Mouse (Mus musculus) adrenal gland, postnatal 36 days (tissue): ENCODE measurements at regions not wholly inside any gene's neighbourhood (a gene's known extent, or its start where the extent isn't known, plus 50 kb on each side); places are given as distances from the start of the nearest gene placed in this dataset.

Experiments
- DNase-seq, 2 experiments: peaks; one replicate each; pipeline ENCODE4 v3.0.0; 2021; ENCODE audit warnings: mixed read lengths in 1 of 2

DNA sequence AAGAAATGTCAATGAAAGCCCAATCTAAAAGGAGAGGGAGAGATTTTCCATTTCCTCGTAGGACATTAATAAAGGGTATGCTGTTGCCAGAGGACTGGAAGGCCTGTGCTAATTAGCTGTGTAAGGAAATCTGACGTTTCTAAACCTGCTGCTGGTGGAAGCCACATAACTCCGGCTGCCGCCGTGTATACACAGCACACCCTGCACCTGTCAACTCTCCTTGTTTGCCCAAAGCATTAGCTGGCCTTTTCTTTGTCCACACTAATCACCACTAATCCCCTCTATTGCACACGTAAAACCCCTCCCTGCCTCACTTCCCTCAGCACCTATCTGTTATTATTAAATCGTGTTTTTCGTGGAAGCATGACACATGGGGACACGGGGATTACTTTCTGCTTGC, 108.7 kb downstream of the Gm10260 start:
- DNase-seq, result no peak

DNA sequence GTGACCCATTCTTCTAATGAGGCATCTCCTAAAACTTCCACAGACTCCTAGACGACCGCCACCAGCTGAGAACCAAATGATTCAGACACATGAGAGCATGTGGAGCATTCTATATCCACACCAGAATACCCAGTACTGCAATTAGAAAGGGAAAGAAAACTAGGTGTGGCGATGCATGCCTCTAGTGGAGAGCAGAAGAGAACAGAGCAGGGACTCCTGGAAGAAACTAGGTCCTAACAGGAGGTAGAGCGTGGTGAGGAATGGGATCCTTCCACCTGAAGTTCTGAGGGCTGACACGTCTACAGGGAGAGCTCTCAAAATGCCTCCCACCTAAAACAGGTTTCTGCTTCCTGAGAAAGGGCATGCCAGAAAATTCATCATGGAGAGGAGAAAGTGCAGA, 109.3 kb downstream of the Gm10260 start:
- DNase-seq, result no peak

GRCm38 (mm10) chr13:97650191-97650590, 110.2 kb downstream of the Gm10260 start:
- DNase-seq, result no peak

- no peak for DNase-seq
Measured at GRCm38 (mm10) chr13:97647486-97647885, 112.9 kb downstream of the Gm10260 start.

- peak; percentile 20 to 28 for DNase-seq
Measured at GRCm38 (mm10) chr13:97646021-97646385, 114.4 kb downstream of the Gm10260 start.

GRCm38 (mm10) chr13:97645107-97646020, 115.1 kb downstream of the Gm10260 start:
- DNase-seq, result peak; percentile 36 to 41

DNA sequence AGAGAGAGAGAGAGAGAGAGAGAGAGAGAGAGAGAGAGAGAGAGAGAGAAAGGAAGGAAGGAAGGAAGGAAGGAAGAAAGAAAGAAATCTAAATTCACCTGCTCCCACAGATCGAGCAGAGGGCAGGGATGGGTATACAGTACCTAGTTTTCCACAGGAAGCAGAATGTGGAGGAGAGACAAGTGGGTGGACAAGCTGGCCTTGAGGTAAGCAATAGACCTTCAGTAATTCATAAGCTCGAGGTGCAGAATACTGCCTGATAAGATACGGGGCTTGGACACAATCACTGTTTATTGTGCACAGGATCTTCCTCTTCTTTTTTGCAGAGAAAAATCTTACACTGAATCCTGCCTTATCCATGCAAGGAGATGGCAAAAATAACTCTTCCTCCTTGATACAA, 120.2 kb downstream of the Gm10260 start:
- no peak for DNase-seq

GRCm38 (mm10) chr13:97639656-97640055, 120.8 kb downstream of the Gm10260 start:
- DNase-seq, result no peak

DNA sequence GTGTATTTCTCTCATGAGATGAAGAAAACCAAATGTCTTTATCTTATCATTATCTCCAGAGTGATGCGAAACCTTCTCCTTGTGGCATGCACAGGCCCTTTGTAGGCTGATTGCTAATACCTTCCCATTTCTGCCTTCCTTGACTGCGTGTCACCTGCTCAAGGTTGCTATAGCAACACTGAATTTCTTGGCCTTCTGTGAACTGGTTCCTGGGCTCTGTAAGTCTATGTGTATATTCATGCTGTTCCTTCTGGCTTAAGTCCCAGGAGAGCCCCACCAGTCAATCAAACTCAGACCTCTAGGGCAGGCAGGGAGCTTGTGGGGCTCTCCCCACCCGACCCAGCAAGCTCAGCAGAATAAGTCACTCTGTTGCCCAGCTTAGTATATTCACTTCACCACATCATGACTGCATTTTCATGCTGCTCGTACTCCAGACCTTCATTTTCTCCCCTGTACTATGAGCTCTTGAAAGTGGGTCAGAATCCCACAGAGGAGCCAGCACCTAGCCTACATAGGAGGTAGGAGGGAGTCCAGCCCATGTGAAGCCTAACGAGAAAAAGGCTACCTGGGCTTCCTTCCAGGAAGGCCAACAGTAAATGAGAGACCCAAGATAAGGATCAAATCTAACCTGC, 121.9 kb downstream of the Gm10260 start:
- DNase-seq, result no peak

GRCm38 (mm10) chr13:97637506-97637905, 122.9 kb downstream of the Gm10260 start:
- no peak for DNase-seq

GRCm38 (mm10) chr13:97634041-97634788, 126.2 kb downstream of the Gm10260 start:
- DNase-seq, result no peak

GRCm38 (mm10) chr13:97633551-97633950, 126.9 kb downstream of the Gm10260 start:
- no peak for DNase-seq

- no peak for DNase-seq
Measured at GRCm38 (mm10) chr13:97631872-97632402, 128.5 kb downstream of the Gm10260 start.

- no peak for DNase-seq
Measured at GRCm38 (mm10) chr13:97630921-97631320, 129.5 kb downstream of the Gm10260 start.

- no peak for DNase-seq
Measured at GRCm38 (mm10) chr13:97628608-97629007, 131.8 kb downstream of the Gm10260 start.

DNA sequence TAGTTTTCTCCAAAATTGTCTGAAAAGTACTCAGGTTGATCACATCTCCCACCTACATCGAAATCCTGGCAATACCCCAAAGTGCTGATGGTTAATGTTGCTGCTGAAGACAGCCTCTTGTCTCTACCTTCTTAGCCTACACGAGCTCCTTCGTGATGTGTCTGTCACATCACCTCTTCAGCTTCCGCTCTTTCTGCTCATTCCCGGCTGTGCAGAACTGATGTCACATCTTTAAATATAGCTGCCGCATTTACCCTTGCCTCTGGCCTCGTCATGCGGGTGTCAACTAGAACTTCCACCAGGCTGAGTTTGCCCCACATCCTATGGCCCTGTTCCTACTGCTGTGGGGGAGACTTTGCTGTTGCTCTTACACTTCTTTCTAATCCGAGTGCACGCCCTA, 133.2 kb downstream of the Gm10260 start:
- no peak for DNase-seq

DNA sequence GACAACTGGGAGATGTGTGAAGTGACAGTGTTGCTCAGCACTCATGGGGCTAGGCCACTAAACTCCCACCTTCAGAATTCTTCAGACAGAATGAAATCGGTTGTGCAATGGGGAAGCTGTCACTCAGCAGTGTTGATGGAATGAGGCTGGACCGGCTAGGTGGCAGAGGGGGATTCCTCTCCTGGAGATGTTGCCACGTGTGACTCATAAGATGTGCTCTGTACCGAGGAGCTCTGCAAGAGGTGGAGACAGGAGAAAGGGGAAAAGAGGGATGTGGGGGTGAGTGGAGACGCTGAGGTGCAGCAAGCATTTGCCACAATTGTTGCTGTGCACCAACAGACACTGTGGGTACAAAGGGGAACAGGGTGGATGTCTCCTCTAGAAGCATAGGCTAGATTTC, 133.6 kb downstream of the Gm10260 start:
- no peak for DNase-seq

DNA sequence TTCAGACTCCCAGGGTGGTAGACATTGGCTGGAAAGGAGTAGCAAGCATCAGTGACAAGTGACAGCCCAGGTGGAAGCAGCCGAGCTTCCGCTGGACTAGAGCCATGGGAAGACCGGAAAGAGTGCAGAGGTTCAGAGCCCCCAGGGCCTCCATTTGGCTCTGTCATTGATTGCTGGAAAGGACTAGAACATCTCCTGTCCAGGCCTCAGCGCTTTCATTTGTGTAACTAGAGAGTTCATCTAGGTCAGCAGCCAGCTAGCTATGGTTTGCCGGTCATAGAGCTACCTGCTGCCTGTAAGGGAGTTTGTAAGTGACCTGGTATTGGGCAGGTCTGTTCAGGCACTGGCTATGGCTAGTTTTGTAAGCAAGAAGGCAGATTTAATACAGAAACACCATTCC, 134.3 kb downstream of the Gm10260 start:
- no peak for DNase-seq

DNA sequence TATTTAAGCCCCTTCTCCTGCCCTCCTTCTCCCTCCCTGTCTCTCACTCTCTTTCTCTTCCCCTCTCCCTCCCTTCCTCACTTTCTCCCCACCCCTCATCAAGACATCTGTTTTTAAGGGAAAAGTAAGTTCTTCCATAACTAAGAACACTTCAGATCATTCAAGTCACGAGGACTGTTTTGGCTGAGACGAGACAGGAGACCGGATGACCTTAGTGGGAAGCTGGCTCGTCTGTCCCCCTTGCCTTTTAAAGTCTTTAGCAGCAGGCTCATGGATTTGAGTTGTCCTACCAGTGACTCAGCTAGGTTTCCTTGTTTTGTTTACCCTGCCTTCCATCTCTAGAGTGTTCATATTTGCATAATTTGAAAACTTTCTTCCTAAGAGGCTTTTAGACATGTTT, 135.0 kb downstream of the Gm10260 start:
- no peak for DNase-seq

DNA sequence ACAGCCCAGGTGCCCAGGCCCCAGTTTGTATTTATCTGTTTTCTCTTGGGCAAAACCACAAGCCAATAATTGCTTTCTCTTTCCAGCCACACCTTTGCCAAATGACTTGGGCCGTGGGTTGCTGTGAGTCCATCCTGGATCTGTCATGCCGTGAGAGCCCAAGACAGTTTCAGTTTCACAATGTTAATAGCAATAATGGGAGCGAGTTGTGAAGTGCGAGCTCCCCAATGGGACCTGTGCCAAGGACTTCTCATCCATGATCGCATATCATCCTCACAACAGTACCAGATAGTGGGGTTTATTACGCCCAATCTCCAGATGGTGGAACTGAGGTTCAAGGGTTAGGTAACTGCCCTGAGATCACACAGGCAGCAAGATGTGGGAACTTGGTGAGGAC, 142.2 kb downstream of the Gm10260 start:
- DNase-seq, result peak; percentile 40 to 46

GRCm38 (mm10) chr13:97617511-97618189, 142.8 kb downstream of the Gm10260 start:
- peak; percentile 62 to 67 for DNase-seq

DNA sequence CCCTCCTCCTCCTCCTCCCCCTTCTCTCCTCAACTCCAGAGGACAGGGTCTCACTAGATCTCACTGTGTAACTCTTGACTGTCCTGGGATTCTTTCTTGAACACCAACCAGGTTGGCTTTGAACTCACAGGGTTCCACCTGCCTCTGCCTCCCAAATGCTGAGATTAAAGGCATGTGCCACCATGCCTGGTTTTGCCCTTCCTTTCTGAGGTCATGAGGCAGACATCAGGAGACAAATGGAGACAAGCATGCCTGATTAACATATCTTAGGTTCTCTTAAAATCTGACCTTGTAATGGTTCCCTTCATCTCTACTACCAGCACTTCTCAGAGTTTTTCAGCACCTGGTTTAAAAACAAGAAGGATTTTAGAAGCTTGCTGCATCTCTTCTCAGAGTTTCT, 143.5 kb downstream of the Gm10260 start:
- DNase-seq, result no peak
